Mouse (Mus musculus) heart, postnatal 0 days (tissue): ENCODE measurements around the gene Paf1. TPM values are rescaled to one million over a fixed set of nuclear protein-coding genes. Genes with fewer than 3 reads are reported as not detected.

Experiments used
- ATAC-seq: fragments of 200-750 bp; cut with Nextera tagmentation; 2 replicates; pipeline ENCODE4 v1.8.0; 2017; ENCODE audit warnings: low read depth, moderate number of reproducible peaks, moderate library complexity; ENCODE audit not compliant: insufficient read depth
- DNase-seq: peaks from one replicate; pipeline ENCODE4 v3.0.0-alpha.2; 2016; ENCODE audit warnings: low spot score
- H3K27ac ChIP-seq: fragments of 300-500 bp; sonication (generic); 2 replicates; pipeline ENCODE4 v1.5.1; 2014; ENCODE audit warnings: low read depth, mild to moderate bottlenecking
- H3K27me3 ChIP-seq: fragments of 300-500 bp; sonication (generic); 2 replicates; pipeline ENCODE4 v1.6.1; 2014; ENCODE audit warnings: low read length, mixed read lengths; ENCODE audit not compliant: control insufficient read depth, insufficient read depth
- H3K36me3 ChIP-seq: fragments of 300-500 bp; sonication (generic); replicated peaks from 2 replicates; pipeline ENCODE4 v1.6.1; 2014; ENCODE audit warnings: low read length, mixed read lengths; ENCODE audit not compliant: control insufficient read depth, insufficient read depth
- H3K4me1 ChIP-seq: fragments of 300-500 bp; sonication (generic); 2 replicates; pipeline ENCODE4 v1.6.1; 2014; ENCODE audit warnings: antibody characterized with exemption; ENCODE audit not compliant: control insufficient read depth, insufficient read depth
- H3K4me2 ChIP-seq: fragments of 300-500 bp; sonication (generic); 2 replicates; pipeline ENCODE4 v1.6.1; 2014; ENCODE audit warnings: low read depth, mild to moderate bottlenecking, low read length, moderate library complexity
- H3K4me3 ChIP-seq: fragments of 300-500 bp; sonication (generic); 2 replicates; pipeline ENCODE4 v1.5.1; 2014; ENCODE audit warnings: low read depth, low read length
- H3K9ac ChIP-seq: fragments of 300-500 bp; sonication (generic); replicated peaks from 2 replicates; pipeline ENCODE4 v1.6.1; 2014; ENCODE audit warnings: low read depth, low read length, mixed read lengths
- H3K9me3 ChIP-seq: fragments of 300-500 bp; sonication (generic); replicated peaks from 2 replicates; pipeline ENCODE4 v1.6.1; 2016; ENCODE audit warnings: low read length; ENCODE audit not compliant: control insufficient read depth
- CTCF ChIP-seq: IDR thresholded peaks from 2 replicates; pipeline ENCODE4 v1.5.1; 2016; ENCODE audit warnings: antibody characterized with exemption, control low read depth, low read depth
- EP300 ChIP-seq: IDR thresholded peaks from 2 replicates; pipeline ENCODE4 v1.6.1; 2016; ENCODE audit warnings: antibody characterized with exemption, low read depth
- WGBS: fragments of 180-500 bp; shearing (Covaris S2); extraction: QIAGEN DNeasy Blood & Tissue Kit; methylation state at CpG from one replicate; pipeline ENCODE4 v1.1.7; 2014; 5-methylcytosine and 5-hydroxymethylcytosine counted together
- polyA plus RNA-seq: library from polyadenylated mRNA; unstranded; fragments of >200 nt; fragmentation: Nextera tagmentation; extraction: Ambion mirVana; gene quantifications from 2 replicates; pipeline ENCODE4 v1.2.1, GENCODE M21; 2015
- total RNA-seq: library from RNA; depleted of rRNA; stranded (reverse); fragments of >200 nt; gene quantifications from 2 replicates; pipeline ENCODE4 v1.2.3, GENCODE M21; 2014; ENCODE audit warnings: low replicate concordance

The Paf1 gene
- total and polyA plus RNA-seq, 2 experiments from 2014 or later: 29.8 to 56.5 TPM

DNA sequence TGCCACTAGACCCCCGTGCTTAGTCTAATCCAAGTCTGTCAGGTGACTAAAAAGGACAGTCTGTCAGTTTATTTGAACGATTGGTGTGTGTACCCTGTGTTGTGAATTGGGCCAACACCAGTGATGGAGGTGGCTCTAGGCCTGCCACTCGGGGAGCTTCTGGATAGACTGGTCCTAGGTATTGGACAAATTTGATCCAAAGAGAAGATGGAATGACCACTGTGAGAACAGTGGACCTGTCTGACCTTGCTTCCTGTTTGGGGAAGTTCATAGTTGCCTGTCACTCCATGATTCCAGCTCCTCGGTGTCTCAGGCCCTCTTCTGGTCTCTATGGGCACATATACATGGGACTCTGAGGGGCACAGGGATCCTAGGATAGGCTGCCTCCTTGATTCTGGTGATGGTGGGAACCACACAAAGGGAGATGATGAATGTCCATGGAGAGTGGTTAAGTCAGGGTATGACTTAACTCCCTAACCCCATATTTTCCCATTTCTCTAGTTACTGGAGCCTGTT lies 41.0 kb upstream of the Paf1 start:
- peaks cover 16% of the 10 kb centered on the region for H3K4me1 ChIP-seq
- H3K4me3 ChIP-seq: peak overlapping the region; percentile 94
- no peaks in the 10 kb centered on the region for H3K27me3 ChIP-seq
- DNase-seq (no peak), ATAC-seq (no peak)
- peak overlapping the region; percentile 86; the same call in 1 of the 2 replicates for H3K27ac ChIP-seq
- peak overlapping the region; percentile 97 for H3K9ac ChIP-seq
- peaks cover 30% of the 10 kb centered on the region for H3K36me3 ChIP-seq
- no peaks in the 10 kb centered on the region for H3K9me3 ChIP-seq
- peak overlapping the region; percentile 97 for H3K4me2 ChIP-seq
- TF ChIP-seq EP300 (no peak), CTCF (0 out of 2 replicates have a peak, but pooled peaks have one; percentile 7)
- 41% methylated on average over 4 of the region's 4 CpGs for WGBS

DNA sequence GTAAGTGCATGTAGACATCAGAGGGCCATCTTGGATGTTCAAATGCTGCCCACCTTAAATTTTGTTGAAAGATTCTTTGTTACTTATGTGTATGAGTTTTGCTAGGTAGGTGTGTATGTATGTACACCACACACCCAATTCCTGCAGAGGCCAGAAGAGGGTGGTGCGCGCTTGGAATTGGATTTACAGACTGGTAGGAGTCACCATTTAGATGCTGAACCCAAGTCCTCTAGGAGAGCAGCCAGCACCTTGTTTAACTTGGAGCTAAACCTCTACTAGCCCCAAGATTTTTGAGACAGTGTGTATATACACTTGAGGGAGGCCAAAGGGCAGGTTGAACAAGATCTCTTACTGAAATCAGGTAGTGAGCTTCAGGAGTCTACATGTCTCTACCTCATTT lies 39.5 kb upstream of the Paf1 start:
- TF ChIP-seq CTCF (0 out of 2 replicates have a peak, but pooled peaks have one; percentile 10), EP300 (no peak)
- Histone ChIP-seq H3K9ac (no peak overlapping the region), H3K36me3 (peaks cover 30% of the 10 kb centered on the region), H3K4me1 (peaks cover 29% of the 10 kb centered on the region), H3K4me3 (no peak overlapping the region), H3K4me2 (no peak overlapping the region), H3K9me3 (no peaks in the 10 kb centered on the region), H3K27me3 (no peaks in the 10 kb centered on the region), H3K27ac (no peak overlapping the region)
- ATAC-seq: no peak
- WGBS: 91% methylated on average over 2 of the region's 2 CpGs
- DNase-seq: no peak

DNA sequence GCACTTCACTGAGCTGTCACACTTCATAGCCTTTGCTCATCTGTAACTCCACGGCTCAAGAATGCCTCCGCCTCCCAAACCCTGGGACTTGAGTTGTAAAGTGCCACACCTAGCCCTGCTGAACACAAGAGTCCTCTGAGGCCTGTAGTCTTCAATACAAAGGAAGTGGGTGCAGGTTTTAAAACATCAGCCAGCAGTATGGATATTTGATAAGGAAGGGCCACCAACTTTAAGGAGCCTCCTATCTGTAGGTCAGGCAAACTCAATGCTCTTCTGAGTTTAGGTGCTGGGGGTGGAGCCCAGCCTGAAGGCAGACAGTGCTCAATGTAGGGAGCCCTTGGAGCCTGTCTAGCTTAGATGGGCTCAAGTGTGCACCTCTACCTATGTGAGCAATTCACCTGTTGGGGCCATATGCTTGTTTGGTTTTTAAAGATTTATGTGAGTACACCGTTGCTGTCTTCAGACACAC lies 38.6 kb upstream of the Paf1 start:
- DNase-seq: no peak
- TF ChIP-seq EP300 (no peak), CTCF (no peak)
- WGBS: 88% methylated on average over 3 of the region's 3 CpGs

DNA sequence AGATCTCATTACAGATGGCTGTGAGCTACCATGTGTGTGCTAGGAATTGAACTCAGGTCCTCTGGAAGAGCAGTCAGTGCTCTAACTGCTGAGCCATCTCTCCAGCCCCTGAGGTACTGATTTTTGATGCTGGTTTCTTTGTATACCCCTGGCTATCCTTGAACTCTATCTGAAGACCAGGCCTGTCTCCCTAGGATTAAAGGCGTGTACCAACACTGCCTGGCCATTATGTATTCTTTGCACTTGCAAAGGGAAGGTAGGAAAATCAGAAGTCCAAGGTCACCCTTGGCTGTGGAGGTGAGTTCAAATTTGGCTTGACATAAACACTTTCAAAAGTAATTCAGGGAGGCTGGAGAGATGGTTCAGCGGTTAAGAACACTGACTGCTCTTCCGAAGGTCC lies 38.2 kb upstream of the Paf1 start:
- H3K9ac ChIP-seq: no peak overlapping the region
- no peak for TF ChIP-seq EP300
- no peak for TF ChIP-seq CTCF
- WGBS: 89% methylated on average over 3 of the region's 3 CpGs
- no peaks in the 10 kb centered on the region for H3K9me3 ChIP-seq
- no peak overlapping the region for H3K4me3 ChIP-seq
- DNase-seq: no peak
- no peaks in the 10 kb centered on the region for H3K27me3 ChIP-seq
- H3K4me1 ChIP-seq: peaks cover 28% of the 10 kb centered on the region
- ATAC-seq: no peak
- H3K4me2 ChIP-seq: no peak overlapping the region
- H3K27ac ChIP-seq: no peak overlapping the region
- peaks cover 40% of the 10 kb centered on the region for H3K36me3 ChIP-seq

More for the DNA sequence above, 38.6 kb upstream of the Paf1 start:
- H3K4me2 ChIP-seq: no peak overlapping the region
- peaks cover 29% of the 10 kb centered on the region for H3K4me1 ChIP-seq
- no peaks in the 10 kb centered on the region for H3K27me3 ChIP-seq
- no peak for ATAC-seq
- no peak overlapping the region for H3K4me3 ChIP-seq
- peaks cover 35% of the 10 kb centered on the region for H3K36me3 ChIP-seq
- H3K27ac ChIP-seq: no peak overlapping the region
- H3K9me3 ChIP-seq: no peaks in the 10 kb centered on the region
- H3K9ac ChIP-seq: no peak overlapping the region

DNA sequence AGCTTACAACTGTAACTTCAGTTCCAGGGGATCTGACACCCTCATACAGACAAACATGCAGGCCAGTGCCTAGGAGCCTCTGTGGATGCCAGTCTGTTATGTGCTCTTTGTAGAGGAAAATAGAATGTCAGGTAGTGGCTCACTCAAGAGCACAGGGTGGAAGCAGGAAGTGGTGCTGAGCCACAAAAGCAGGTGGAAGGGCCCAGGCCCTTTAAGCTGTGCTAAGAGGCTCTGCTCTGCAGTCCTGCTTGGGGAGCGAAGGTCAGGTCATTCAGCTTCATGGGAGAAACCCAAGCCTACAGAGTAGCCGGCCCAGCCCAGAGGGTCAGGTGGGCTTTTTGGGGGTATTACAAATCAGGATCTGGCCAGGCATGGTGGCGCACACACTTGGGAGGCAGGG lies 37.5 kb upstream of the Paf1 start:
- Histone ChIP-seq H3K4me1 (peaks cover 24% of the 10 kb centered on the region), H3K4me3 (no peak overlapping the region), H3K9me3 (no peaks in the 10 kb centered on the region), H3K9ac (no peak overlapping the region), H3K36me3 (peaks cover 46% of the 10 kb centered on the region), H3K27ac (peak overlapping the region; percentile 30; the same call in 1 of the 2 replicates), H3K4me2 (no peak overlapping the region), H3K27me3 (no peaks in the 10 kb centered on the region)
- TF ChIP-seq EP300 (no peak), CTCF (no peak)
- no peak for DNase-seq
- no peak for ATAC-seq
- 91% methylated on average over 3 of the region's 3 CpGs for WGBS

DNA sequence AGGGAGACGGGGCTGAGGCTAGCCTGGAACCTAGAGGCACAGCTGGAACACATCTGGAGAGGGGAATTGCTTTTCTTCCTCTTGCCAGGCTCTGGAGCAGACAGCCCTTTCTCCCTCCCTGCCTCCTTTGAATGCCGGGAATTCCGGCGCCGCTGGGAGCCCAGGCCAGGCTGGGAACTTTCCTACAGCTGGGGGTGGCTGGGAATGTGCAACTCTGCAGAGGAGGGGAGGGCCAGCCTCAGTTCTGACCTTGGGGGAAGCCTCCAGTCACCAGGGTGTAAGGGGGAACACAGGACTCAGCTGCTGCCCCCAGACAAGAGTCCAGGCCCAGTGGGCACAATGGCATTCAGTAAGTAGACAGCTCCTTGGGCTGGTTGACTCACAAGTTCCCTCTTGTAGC lies 35.8 kb upstream of the Paf1 start:
- no peaks in the 10 kb centered on the region for H3K27me3 ChIP-seq
- peak overlapping the region; percentile 82 for H3K27ac ChIP-seq
- 2% methylated on average over 5 of the region's 5 CpGs for WGBS
- DNase-seq (peak; percentile 73), ATAC-seq (peak; percentile 76)
- H3K9me3 ChIP-seq: no peaks in the 10 kb centered on the region
- TF ChIP-seq CTCF (no peak), EP300 (no peak)
- H3K4me2 ChIP-seq: 0 out of 2 replicates have a peak overlapping the region, but pooled peaks have one; percentile 0
- peaks cover 15% of the 10 kb centered on the region for H3K4me1 ChIP-seq
- H3K9ac ChIP-seq: no peak overlapping the region
- H3K36me3 ChIP-seq: peaks cover 56% of the 10 kb centered on the region
- no peak overlapping the region for H3K4me3 ChIP-seq
